Mouse (Mus musculus) embryonic facial prominence, embryonic 12.5 days (tissue): Measurements from ENCODE around the gene Tmem178b. TPM values are rescaled to one million over a fixed set of nuclear protein-coding genes. Genes with fewer than 3 reads are reported as not detected.
A peak's percentile ranks its signal among the peaks of the same experiment; 100 is the strongest.

Experiments used
- ATAC-seq: fragments of 200-750 bp; cut with Nextera tagmentation; 2 replicates; pipeline ENCODE4 v1.8.0; 2017; ENCODE audit not compliant: insufficient number of reproducible peaks, insufficient read depth, low FRiP score, low TSS enrichment
- H3K27ac ChIP-seq: fragments of 300-500 bp; sonication (generic); 2 replicates; pipeline ENCODE4 v1.5.1; 2016; ENCODE audit warnings: mild to moderate bottlenecking
- H3K27me3 ChIP-seq: fragments of 300-500 bp; sonication (generic); 2 replicates; pipeline ENCODE4 v1.6.1; 2016; ENCODE audit warnings: mild to moderate bottlenecking, moderate library complexity
- H3K36me3 ChIP-seq: fragments of 300-500 bp; sonication (generic); 2 replicates; pipeline ENCODE4 v1.6.1; 2016; ENCODE audit warnings: mild to moderate bottlenecking
- H3K4me1 ChIP-seq: fragments of 300-500 bp; sonication (generic); 2 replicates; pipeline ENCODE4 v1.6.1; 2016
- H3K4me2 ChIP-seq: fragments of 300-500 bp; sonication (generic); replicated peaks from 2 replicates; pipeline ENCODE4 v1.6.1; 2016; ENCODE audit warnings: mild to moderate bottlenecking, moderate library complexity
- H3K4me3 ChIP-seq: fragments of 300-500 bp; sonication (generic); 2 replicates; pipeline ENCODE4 v1.5.1; 2016; ENCODE audit warnings: mild to moderate bottlenecking
- H3K9ac ChIP-seq: fragments of 300-500 bp; sonication (generic); 2 replicates; pipeline ENCODE4 v1.6.1; 2016; ENCODE audit warnings: mild to moderate bottlenecking, moderate library complexity
- H3K9me3 ChIP-seq: fragments of 300-500 bp; sonication (generic); 2 replicates; pipeline ENCODE4 v1.6.1; 2016; ENCODE audit warnings: mild to moderate bottlenecking, moderate library complexity
- WGBS: fragments of 180-500 bp; shearing (Covaris S2); methylation state at CpG from one replicate; pipeline ENCODE4 v1.1.7; 2016; 5-methylcytosine and 5-hydroxymethylcytosine counted together
- polyA plus RNA-seq: library from polyadenylated mRNA; unstranded; fragments of >200 nt; fragmentation: Nextera tagmentation; extraction: Ambion mirVana; gene quantifications from 2 replicates; pipeline ENCODE4 v1.2.1, GENCODE M21; 2016

Tmem178b gene
- polyA plus RNA-seq, 1 experiment from 2014 or later, result 2.2 TPM

- no peak overlapping the region for H3K27ac ChIP-seq
- H3K36me3 ChIP-seq, result no peaks in the 10 kb centered on the region
- H3K4me2 ChIP-seq, result no peak overlapping the region
- H3K9me3 ChIP-seq, result no peaks in the 10 kb centered on the region
- H3K4me3 ChIP-seq, result no peak overlapping the region
- ATAC-seq, result no peak
- H3K27me3 ChIP-seq, result no peaks in the 10 kb centered on the region
- 74% methylated on average over 11 of the region's 11 CpGs for WGBS
- no peaks in the 10 kb centered on the region for H3K4me1 ChIP-seq
- no peak overlapping the region for H3K9ac ChIP-seq
Observed at GRCm38 (mm10) chr6:40006006-40006765, 133.1 kb downstream of the Tmem178b start.

GRCm38 (mm10) chr6:40008166-40008907, 135.3 kb downstream of the Tmem178b start:
- no peak overlapping the region for H3K27ac ChIP-seq
- H3K4me1 ChIP-seq, result no peaks in the 10 kb centered on the region
- no peak overlapping the region for H3K9ac ChIP-seq
- H3K4me2 ChIP-seq, result no peak overlapping the region
- H3K27me3 ChIP-seq, result no peaks in the 10 kb centered on the region
- no peaks in the 10 kb centered on the region for H3K9me3 ChIP-seq
- H3K4me3 ChIP-seq, result no peak overlapping the region
- ATAC-seq, result no peak
- no peaks in the 10 kb centered on the region for H3K36me3 ChIP-seq
- WGBS, result 39% methylated on average over 3 of the region's 3 CpGs

- Histone ChIP-seq H3K4me1 (no peaks in the 10 kb centered on the region), H3K36me3 (no peaks in the 10 kb centered on the region), H3K27me3 (no peaks in the 10 kb centered on the region), H3K9me3 (no peaks in the 10 kb centered on the region), H3K4me3 (no peak overlapping the region), H3K4me2 (no peak overlapping the region), H3K9ac (no peak overlapping the region), H3K27ac (no peak overlapping the region)
- 66% methylated on average over 3 of the region's 3 CpGs for WGBS
- ATAC-seq, result no peak
Observed at GRCm38 (mm10) chr6:40009718-40010117, 136.6 kb downstream of the Tmem178b start.

- no peaks in the 10 kb centered on the region for H3K27me3 ChIP-seq
- H3K4me1 ChIP-seq, result no peaks in the 10 kb centered on the region
- H3K9me3 ChIP-seq, result no peaks in the 10 kb centered on the region
- H3K9ac ChIP-seq, result no peak overlapping the region
- WGBS, result 87% methylated on average over 5 of the region's 5 CpGs
- no peak overlapping the region for H3K4me3 ChIP-seq
- no peak overlapping the region for H3K4me2 ChIP-seq
- ATAC-seq, result no peak
- no peak overlapping the region for H3K27ac ChIP-seq
- H3K36me3 ChIP-seq, result no peaks in the 10 kb centered on the region
Observed at GRCm38 (mm10) chr6:40011066-40011465, 138.0 kb downstream of the Tmem178b start.

- 61% methylated on average over 5 of the region's 5 CpGs for WGBS
- H3K4me1 ChIP-seq, result no peaks in the 10 kb centered on the region
Observed at GRCm38 (mm10) chr6:40011609-40012008, 138.5 kb downstream of the Tmem178b start.

GRCm38 (mm10) chr6:40013407-40013806, 140.3 kb downstream of the Tmem178b start:
- Histone ChIP-seq H3K4me1 (no peaks in the 10 kb centered on the region), H3K27ac (no peak overlapping the region), H3K4me3 (no peak overlapping the region), H3K9me3 (no peaks in the 10 kb centered on the region), H3K9ac (no peak overlapping the region), H3K27me3 (no peaks in the 10 kb centered on the region), H3K36me3 (no peaks in the 10 kb centered on the region), H3K4me2 (no peak overlapping the region)
- no peak for ATAC-seq
- 53% methylated on average over 5 of the region's 5 CpGs for WGBS

More at GRCm38 (mm10) chr6:40011609-40012008, 138.5 kb downstream of the Tmem178b start:
- H3K27ac ChIP-seq, result no peak overlapping the region
- no peak overlapping the region for H3K4me2 ChIP-seq
- no peaks in the 10 kb centered on the region for H3K36me3 ChIP-seq
- no peaks in the 10 kb centered on the region for H3K9me3 ChIP-seq
- H3K27me3 ChIP-seq, result no peaks in the 10 kb centered on the region
- no peak overlapping the region for H3K9ac ChIP-seq
- ATAC-seq, result peak; percentile 65; the same call in 1 of the 2 replicates
- H3K4me3 ChIP-seq, result no peak overlapping the region

- H3K4me2 ChIP-seq, result no peak overlapping the region
- no peaks in the 10 kb centered on the region for H3K9me3 ChIP-seq
- H3K27me3 ChIP-seq, result no peaks in the 10 kb centered on the region
- H3K9ac ChIP-seq, result no peak overlapping the region
- whole genome bisulfite sequencing, result 60% methylated on average over 4 of the region's 4 CpGs
- no peak overlapping the region for H3K4me3 ChIP-seq
- H3K4me1 ChIP-seq, result no peaks in the 10 kb centered on the region
- no peak overlapping the region for H3K27ac ChIP-seq
- H3K36me3 ChIP-seq, result no peaks in the 10 kb centered on the region
- no peak for ATAC-seq
Observed at GRCm38 (mm10) chr6:40015185-40015584, 142.1 kb downstream of the Tmem178b start.

GRCm38 (mm10) chr6:40015711-40016460, 142.8 kb downstream of the Tmem178b start:
- 52% methylated on average over 7 of the region's 7 CpGs for WGBS
- no peak for ATAC-seq
- H3K9ac ChIP-seq, result no peak overlapping the region
- no peaks in the 10 kb centered on the region for H3K36me3 ChIP-seq
- H3K4me2 ChIP-seq, result no peak overlapping the region
- H3K4me3 ChIP-seq, result no peak overlapping the region
- H3K4me1 ChIP-seq, result no peaks in the 10 kb centered on the region
- H3K27ac ChIP-seq, result no peak overlapping the region
- no peaks in the 10 kb centered on the region for H3K9me3 ChIP-seq
- H3K27me3 ChIP-seq, result no peaks in the 10 kb centered on the region

GRCm38 (mm10) chr6:40019396-40019795, 146.3 kb downstream of the Tmem178b start:
- no peaks in the 10 kb centered on the region for H3K9me3 ChIP-seq
- ATAC-seq, result no peak

GRCm38 (mm10) chr6:40023592-40024335, 150.7 kb downstream of the Tmem178b start:
- ATAC-seq, result no peak
- no peaks in the 10 kb centered on the region for H3K27me3 ChIP-seq
- no peak overlapping the region for H3K4me2 ChIP-seq
- no peaks in the 10 kb centered on the region for H3K36me3 ChIP-seq
- no peaks in the 10 kb centered on the region for H3K4me1 ChIP-seq
- no peak overlapping the region for H3K4me3 ChIP-seq
- H3K9ac ChIP-seq, result no peak overlapping the region
- H3K27ac ChIP-seq, result no peak overlapping the region
- 82% methylated on average over 4 of the region's 4 CpGs for WGBS
- H3K9me3 ChIP-seq, result no peaks in the 10 kb centered on the region

More at GRCm38 (mm10) chr6:40019396-40019795, 146.3 kb downstream of the Tmem178b start:
- no peak overlapping the region for H3K9ac ChIP-seq
- H3K27me3 ChIP-seq, result no peaks in the 10 kb centered on the region
- H3K36me3 ChIP-seq, result no peaks in the 10 kb centered on the region
- 41% methylated on average over 4 of the region's 4 CpGs for WGBS
- H3K4me3 ChIP-seq, result no peak overlapping the region
- no peaks in the 10 kb centered on the region for H3K4me1 ChIP-seq
- no peak overlapping the region for H3K4me2 ChIP-seq
- no peak overlapping the region for H3K27ac ChIP-seq

- H3K9ac ChIP-seq, result no peak overlapping the region
- no peak overlapping the region for H3K4me2 ChIP-seq
- 78% methylated on average over 5 of the region's 5 CpGs for WGBS
- no peak overlapping the region for H3K4me3 ChIP-seq
- H3K27me3 ChIP-seq, result no peaks in the 10 kb centered on the region
- no peaks in the 10 kb centered on the region for H3K9me3 ChIP-seq
- no peaks in the 10 kb centered on the region for H3K36me3 ChIP-seq
- no peaks in the 10 kb centered on the region for H3K4me1 ChIP-seq
- no peak overlapping the region for H3K27ac ChIP-seq
- ATAC-seq, result no peak
Observed at GRCm38 (mm10) chr6:40024336-40024934, 151.4 kb downstream of the Tmem178b start.
